9 mouse cellular contexts compared by ENCODE assay signal in genomic region chr13:102255401-102256371, GRCm38 (mm10).
"Had no signal": no experiment of that assay in that cellular context is flagged by ENCODE, and none has a peak within 500 bp of the region (broad histone marks: within the 10 kb centered on the region; RNA-seq: fewer than 3 reads in every experiment).

No protein-coding gene starts in this region.

- DNase-seq: kidney, postnatal 14 days; layer of hippocampus, adult 9-11 months; liver; liver, embryonic 13.5 days; liver, postnatal 0 days; lung, postnatal 14 days; right cerebral cortex, adult 18-20 months; right cerebral cortex, postnatal 25 days; thymus, postnatal 36 days had no signal
